Mouse (Mus musculus): ENCODE results near the gene Eif2ak2. TPM values are rescaled to one million over a fixed set of nuclear protein-coding genes. Genes with fewer than 3 reads are reported as not detected.

The Eif2ak2 gene
- 0.64 and 1.3 TPM in 2 replicates for polyA plus RNA-seq (2012; rRNA removed; ENCODE audit: low replicate concordance)

DNA sequence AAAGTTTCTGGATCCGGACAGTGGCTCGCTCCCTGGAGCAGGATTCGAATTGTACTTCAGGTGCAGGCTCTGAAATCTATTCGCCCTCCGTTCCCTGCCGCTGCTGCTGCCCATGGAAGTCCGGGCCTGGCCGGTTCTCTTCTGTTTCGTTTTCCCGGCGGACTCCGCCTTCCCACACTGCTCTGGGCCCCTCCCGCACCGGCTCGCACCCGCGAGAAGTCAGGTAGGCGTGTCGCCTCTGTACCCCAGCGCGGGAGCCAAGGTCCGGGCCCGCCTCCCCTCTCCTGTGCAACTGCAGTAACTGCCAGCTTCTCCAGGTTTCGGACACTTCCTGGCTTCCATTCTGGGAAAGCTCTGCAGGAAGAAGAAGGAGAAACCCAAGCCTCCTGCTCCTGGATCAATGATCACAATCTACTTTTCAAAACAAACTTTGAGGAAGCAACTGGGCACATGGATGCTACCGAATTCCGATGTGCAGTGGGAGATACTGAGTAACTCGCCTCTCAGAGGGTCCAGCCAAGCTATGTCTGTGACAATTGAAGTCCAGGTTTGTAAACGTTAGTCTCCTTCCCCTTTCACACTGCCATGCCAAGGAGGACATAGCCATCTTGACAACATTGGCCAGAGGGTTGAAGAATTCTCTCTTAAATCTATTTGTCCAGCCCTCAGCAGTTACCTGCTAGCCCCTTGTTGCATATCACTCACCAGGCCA, at the start of gene Eif2ak2:
TSS of gene Eif2ak2 (minus strand) at position 173 of the 712 bp plus-strand sequence.

GRCm38 (mm10) chr17:78916369-78916813, 34.0 kb upstream of the Eif2ak2 start, which contains the start of gene Cebpzos:
Gene Cebpzos, plus strand, starts transcription at chr17:78916500.

DNA sequence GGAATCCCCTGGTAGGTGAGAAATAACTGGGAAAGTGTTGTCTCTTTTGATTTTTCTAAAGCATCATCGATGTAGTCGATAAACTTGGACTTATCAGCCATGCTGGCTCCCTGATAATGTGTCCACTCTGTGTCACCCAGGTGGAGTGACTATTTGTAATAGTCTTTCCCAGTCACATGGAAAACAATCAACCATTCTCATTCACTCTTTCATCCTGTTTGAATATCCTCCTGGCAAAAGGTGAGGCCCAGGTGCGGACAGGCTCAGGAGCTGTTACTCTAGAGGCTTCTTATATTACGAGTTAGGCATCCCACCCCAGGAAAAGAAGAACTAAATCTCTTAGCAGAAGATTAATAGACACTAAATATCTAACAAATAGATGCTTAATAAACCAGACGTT, 24.5 kb upstream of the Eif2ak2 start, which contains the start of gene Sult6b1:
TSS of gene Sult6b1 (minus strand) at position 101 of the 400 bp plus-strand sequence.

DNA sequence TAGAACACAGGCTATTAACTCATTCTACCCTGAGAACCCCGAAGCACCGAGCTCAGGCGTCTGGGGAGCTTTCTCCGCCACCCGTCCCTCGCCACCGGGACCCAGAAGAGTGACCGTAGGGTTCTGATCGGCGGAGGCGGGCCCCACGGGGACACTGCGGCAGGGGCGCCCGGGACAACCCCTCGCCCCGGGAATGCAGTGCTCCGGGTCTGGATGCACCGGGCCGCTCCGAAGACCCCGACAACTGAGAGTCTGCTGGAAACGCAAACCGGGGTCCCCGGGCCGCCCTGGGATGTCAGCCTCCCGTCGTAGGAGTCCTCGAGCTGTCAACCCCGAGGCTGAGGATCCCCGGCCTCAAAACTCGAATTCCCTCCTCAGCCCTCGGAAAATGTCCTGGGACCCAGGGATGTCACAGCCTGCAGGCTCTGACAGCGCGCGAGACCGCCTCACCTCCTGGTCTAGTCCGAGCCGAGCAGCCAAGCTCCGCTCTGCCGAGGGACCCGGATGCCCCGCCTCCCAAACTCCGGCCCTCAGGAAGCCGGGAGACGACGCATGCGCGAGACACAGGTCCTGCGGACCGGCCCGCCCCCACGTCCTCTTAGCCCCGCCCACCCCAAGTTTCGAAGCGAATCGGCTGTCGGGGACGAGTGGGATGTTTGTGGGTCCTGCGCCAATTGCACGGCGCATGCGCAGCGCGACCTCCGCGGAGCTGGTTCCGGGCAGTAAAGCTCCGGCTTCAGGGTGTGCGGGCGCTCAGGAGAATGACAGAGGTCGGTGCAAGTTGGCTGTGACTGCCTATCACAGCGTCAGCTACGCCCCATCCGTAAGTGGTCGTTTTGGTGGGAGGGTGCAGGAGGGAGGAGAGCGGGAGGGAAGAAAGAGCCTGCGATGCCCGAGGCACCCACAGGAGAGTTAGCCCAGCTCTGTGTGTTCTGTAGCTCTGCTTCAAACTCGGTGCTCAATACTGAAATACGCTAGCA, 47.2 kb downstream of the Eif2ak2 start, which contains the start of the genes Heatr5b and Gpatch11:
TSS of gene Heatr5b (minus strand) at position 509 of the 980 bp plus-strand sequence.
TSS of gene Gpatch11 (plus strand) at position 712 of the 980 bp plus-strand sequence.

Other genes with a start within 250 kb of the Eif2ak2 start
- 1.8 and 2.5 TPM in 2 replicates for gene Strn, start 145.4 kb downstream of the Eif2ak2 start, polyA plus RNA-seq (2012; rRNA removed; ENCODE audit: low replicate concordance)
- gene Heatr5b, start 47.2 kb downstream of the Eif2ak2 start, polyA plus RNA-seq (2012; rRNA removed; ENCODE audit: low replicate concordance), result 5.7 and 8.6 TPM in 2 replicates
- 2.9 and 3.1 TPM in 2 replicates for gene Gpatch11, start 47.0 kb downstream of the Eif2ak2 start, polyA plus RNA-seq (2012; rRNA removed; ENCODE audit: low replicate concordance)
- not detected in 2 replicates for gene Sult6b1, start 24.4 kb upstream of the Eif2ak2 start, polyA plus RNA-seq (2012; rRNA removed; ENCODE audit: low replicate concordance)
- 4.6 and 6.6 TPM in 2 replicates for gene Cebpzos, start 33.9 kb upstream of the Eif2ak2 start, polyA plus RNA-seq (2012; rRNA removed; ENCODE audit: low replicate concordance)
- gene Cebpz, start 54.5 kb upstream of the Eif2ak2 start, polyA plus RNA-seq (2012; rRNA removed; ENCODE audit: low replicate concordance), result 0.62 and 0.97 TPM in 2 replicates
- 1.4 and 1.8 TPM in 2 replicates for gene Ndufaf7, start 54.6 kb upstream of the Eif2ak2 start, polyA plus RNA-seq (2012; rRNA removed; ENCODE audit: low replicate concordance)
- gene Prkd3, start 138.2 kb upstream of the Eif2ak2 start, polyA plus RNA-seq (2012; rRNA removed; ENCODE audit: low replicate concordance), result 0.39 and 1.2 TPM in 2 replicates
- gene Qpct, start 169.3 kb upstream of the Eif2ak2 start, polyA plus RNA-seq (2012; rRNA removed; ENCODE audit: low replicate concordance), result 1.6 and 2.3 TPM in 2 replicates

Data from duodenum, adult 2 months (tissue).